Mouse (Mus musculus) brown adipose tissue, adult 24 weeks (tissue): ENCODE results near the gene Gm6993. TPM values are rescaled to one million over a fixed set of nuclear protein-coding genes. Genes with fewer than 3 reads are reported as not detected.

Experiments
- H3K27ac ChIP-seq: fragments of 200-500 bp; replicated peaks from 2 replicates; pipeline ENCODE4 v1.5.1; 2012; ENCODE audit warnings: low read depth, mild to moderate bottlenecking, low read length
- H3K4me1 ChIP-seq: fragments of 200-500 bp; 2 replicates; pipeline ENCODE4 v1.6.1; 2012; ENCODE audit warnings: low read length, mixed read lengths; ENCODE audit not compliant: control insufficient read depth, insufficient read depth, insufficient read length
- H3K4me3 ChIP-seq: fragments of 200-500 bp; 2 replicates; pipeline ENCODE4 v1.5.1; 2012; ENCODE audit warnings: low read depth, mild to moderate bottlenecking, low read length, moderate library complexity; ENCODE audit not compliant: insufficient read depth
- polyA plus RNA-seq: library from polyadenylated mRNA; stranded (reverse); fragments of >200 nt; gene quantifications from 2 replicates; pipeline ENCODE4 v1.2.4, GENCODE M21; 2012; ENCODE audit not compliant: missing spikeins, insufficient read depth, insufficient read length

Gene Gm6993
- polyA plus RNA-seq, 1 experiment = not detected

- no peak overlapping the region for H3K27ac ChIP-seq
- no peak overlapping the region for H3K4me3 ChIP-seq
- H3K4me1 ChIP-seq = peaks cover 23% of the 10 kb centered on the region
Observed at GRCm38 (mm10) chr12:31272012-31272735, 31.6 kb downstream of the Gm6993 start.

- H3K4me1 ChIP-seq = peaks cover 20% of the 10 kb centered on the region
- no peak overlapping the region for H3K27ac ChIP-seq
- H3K4me3 ChIP-seq = no peak overlapping the region
Observed at GRCm38 (mm10) chr12:31272846-31273245, 32.3 kb downstream of the Gm6993 start.

GRCm38 (mm10) chr12:31273646-31274045, 33.1 kb downstream of the Gm6993 start:
- no peak overlapping the region for H3K4me3 ChIP-seq
- H3K27ac ChIP-seq = no peak overlapping the region
- H3K4me1 ChIP-seq = peaks cover 16% of the 10 kb centered on the region

GRCm38 (mm10) chr12:31275411-31275810, 34.8 kb downstream of the Gm6993 start:
- Histone ChIP-seq H3K4me3 (peak overlapping the region; percentile 7; the same call in 1 of the 2 replicates), H3K27ac (peak overlapping the region; percentile 63), H3K4me1 (peaks cover 11% of the 10 kb centered on the region)

DNA sequence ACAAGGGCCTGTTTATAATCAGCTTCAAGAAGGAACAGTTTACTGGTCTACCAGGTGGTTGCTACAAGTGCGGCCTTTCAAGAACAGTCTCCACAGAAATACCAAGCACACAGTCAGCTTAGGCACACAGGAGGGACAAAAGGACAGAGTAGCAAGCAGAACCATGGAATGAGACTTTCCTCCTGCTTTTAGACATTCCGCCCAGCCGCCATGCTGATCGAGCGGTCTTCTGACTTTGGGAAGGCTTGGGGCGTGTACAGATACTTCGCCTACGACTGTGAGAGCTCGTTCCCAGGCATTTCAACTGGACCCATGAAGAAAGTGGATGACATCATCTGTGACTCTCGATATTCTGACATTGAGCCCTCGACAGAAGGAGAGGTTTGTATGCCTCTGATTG, 37.7 kb downstream of the Gm6993 start:
- peaks cover 14% of the 10 kb centered on the region for H3K4me1 ChIP-seq
- H3K27ac ChIP-seq = no peak overlapping the region
- H3K4me3 ChIP-seq = no peak overlapping the region

- H3K27ac ChIP-seq = no peak overlapping the region
- peaks cover 9% of the 10 kb centered on the region for H3K4me1 ChIP-seq
- H3K4me3 ChIP-seq = no peak overlapping the region
Observed at GRCm38 (mm10) chr12:31280318-31280717, 39.7 kb downstream of the Gm6993 start.

DNA sequence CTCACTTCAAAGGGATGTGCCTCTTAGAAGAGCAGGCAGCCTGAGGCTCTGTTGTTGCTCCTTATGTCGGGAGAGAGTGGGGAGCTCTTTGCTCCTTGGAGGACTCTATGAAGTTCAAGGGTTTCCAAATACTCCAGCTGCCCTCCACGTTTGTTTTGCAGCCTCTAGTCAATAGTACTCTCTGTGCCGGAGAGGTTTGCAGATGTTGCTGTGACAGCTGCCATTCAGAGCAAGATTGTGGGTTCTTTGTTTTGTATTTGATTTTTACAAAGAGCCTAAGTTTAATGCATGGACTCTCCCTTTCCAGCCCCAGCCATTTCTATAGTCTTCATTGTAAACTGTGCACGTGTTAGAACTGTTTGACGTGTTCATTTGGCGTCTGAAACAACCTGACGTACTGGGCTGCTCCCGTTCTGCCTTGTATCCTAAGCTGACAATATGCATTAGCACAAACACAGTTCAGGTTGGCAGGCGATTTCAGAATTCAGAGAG, 40.6 kb downstream of the Gm6993 start:
- Histone ChIP-seq H3K4me1 (peaks cover 4% of the 10 kb centered on the region; the same call in 1 of the 2 replicates), H3K4me3 (no peak overlapping the region), H3K27ac (no peak overlapping the region)

DNA sequence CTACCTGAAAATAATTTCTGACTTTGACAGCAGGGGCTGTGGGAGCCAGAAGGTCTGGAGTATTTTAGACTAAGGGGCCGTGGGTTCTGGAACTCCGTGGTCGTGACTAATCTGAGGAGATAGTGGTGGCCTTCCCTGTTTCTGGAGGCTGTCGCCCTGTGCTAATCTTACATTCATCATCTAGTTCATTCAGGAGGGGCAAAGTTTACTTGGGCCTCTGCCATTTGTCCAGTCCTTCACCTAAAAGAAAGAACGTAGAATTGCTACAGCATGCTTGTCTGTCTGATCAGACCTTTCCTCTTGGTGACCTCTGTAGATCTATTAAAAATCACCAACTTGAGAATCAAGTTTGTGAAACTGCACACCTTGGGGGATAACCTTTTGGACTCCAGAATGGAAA, 41.7 kb downstream of the Gm6993 start:
- H3K4me3 ChIP-seq = no peak overlapping the region
- H3K4me1 ChIP-seq = peaks cover 3% of the 10 kb centered on the region; the same call in 1 of the 2 replicates
- H3K27ac ChIP-seq = peak overlapping the region; percentile 58; the same call in 1 of the 2 replicates

DNA sequence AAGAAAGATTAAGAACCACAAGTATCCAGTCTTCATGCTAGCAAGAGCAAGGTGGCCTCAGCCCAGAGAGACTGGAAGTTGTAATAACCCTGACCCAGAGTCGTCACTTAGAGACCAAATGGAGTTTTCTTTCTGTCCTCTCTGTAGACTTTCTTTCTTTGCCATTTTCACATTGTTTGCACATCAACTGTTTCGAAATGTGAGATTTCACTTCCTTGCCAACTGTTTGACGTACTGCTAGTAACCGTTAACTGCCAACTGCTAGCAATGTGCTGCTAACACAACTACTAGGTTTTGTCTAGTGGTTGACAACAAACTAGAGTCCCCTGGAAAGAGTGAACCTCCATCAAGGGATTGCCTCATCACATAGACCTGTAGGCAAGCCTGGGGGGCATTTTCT, 42.6 kb downstream of the Gm6993 start:
- no peak overlapping the region for H3K4me3 ChIP-seq
- H3K4me1 ChIP-seq = peaks cover 3% of the 10 kb centered on the region; the same call in 1 of the 2 replicates
- H3K27ac ChIP-seq = peak overlapping the region; percentile 29; the same call in 1 of the 2 replicates

GRCm38 (mm10) chr12:31283617-31284136, 43.1 kb downstream of the Gm6993 start:
- Histone ChIP-seq H3K27ac (no peak overlapping the region), H3K4me3 (no peak overlapping the region), H3K4me1 (peaks cover 3% of the 10 kb centered on the region; the same call in 1 of the 2 replicates)

DNA sequence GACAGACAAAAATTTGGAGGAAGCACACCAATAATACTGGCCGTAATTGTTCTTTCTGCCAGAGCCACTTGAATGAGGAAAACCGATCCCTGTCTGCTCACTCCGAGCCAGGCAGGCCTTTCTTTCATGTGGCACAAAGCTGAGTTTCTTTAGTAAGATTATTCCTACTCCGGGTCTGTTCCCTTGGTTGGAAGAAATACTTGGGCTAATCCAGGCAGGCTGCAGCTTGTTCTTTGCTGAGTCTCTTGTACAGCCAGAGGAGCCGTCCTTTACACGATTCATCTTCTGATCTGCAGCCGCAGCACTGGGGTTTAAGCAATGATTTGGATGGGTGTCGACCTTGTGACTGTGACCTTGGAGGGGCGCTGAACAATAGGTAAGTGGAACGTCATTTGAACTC, 48.5 kb downstream of the Gm6993 start:
- H3K4me3 ChIP-seq = no peak overlapping the region
- no peak overlapping the region for H3K27ac ChIP-seq
- H3K4me1 ChIP-seq = 0 out of 2 replicates have a peak, but pooled peaks cover 2% of the 10 kb centered on the region

Other genes with a start within 250 kb of the Gm6993 start
- 0.50 TPM in 1 of 2 replicates, not detected in the other for gene Fam110c, start 166.9 kb upstream of the Gm6993 start, polyA plus RNA-seq
- 28.5 and 41.1 TPM in 2 replicates for gene Lamb1, start 24.5 kb downstream of the Gm6993 start, polyA plus RNA-seq
- 928 and 1,239 TPM in 2 replicates for gene Dld, start 110.7 kb downstream of the Gm6993 start, polyA plus RNA-seq
- not detected in 2 replicates for gene Slc26a3, start 150.1 kb downstream of the Gm6993 start, polyA plus RNA-seq